Mouse (Mus musculus): Measurements from ENCODE around the gene Myrf.

- TF ChIP-seq CTCF (IDR thresholded peaks at IDR 0.05; ENCODE audit: insufficient read depth, low read length) = no peak
- TF ChIP-seq POLR2A (IDR thresholded peaks at IDR 0.05; ENCODE audit: borderline replicate concordance, extremely low read depth, low read depth, low read length) = no peak
These were observed 68.7 kb downstream of the Myrf start for GRCm38 (mm10) chr19:10171846-10172245.
